Mouse (Mus musculus) small intestine, adult 2 months (tissue): ENCODE results near the gene Tent5a.

Experiments used
- CTCF ChIP-seq: fragments of 200-500 bp; IDR thresholded peaks from 2 replicates; pipeline ENCODE4 v1.5.1; 2012; ENCODE audit warnings: low read depth, mild to moderate bottlenecking, control low read depth, inconsistent platforms, low read length, moderate library complexity, mixed read lengths; ENCODE audit not compliant: insufficient replicate concordance, insufficient read length; ENCODE audit errors: extremely low read depth
- POLR2A ChIP-seq: fragments of 200-500 bp; IDR thresholded peaks from 2 replicates; pipeline ENCODE4 v1.6.1; 2012; ENCODE audit warnings: low read depth, mild to moderate bottlenecking, control low read depth, inconsistent platforms, low read length, moderate library complexity

GRCm38 (mm10) chr9:85312473-85312872, 14.7 kb downstream of the Tent5a start, which contains the start of gene Gm11114:
- TF ChIP-seq CTCF: no peak
- TF ChIP-seq POLR2A: no peak
